ENCODE assay signal across 22 mouse cellular contexts in genomic region chr5:138268980-138269379, GRCm38 (mm10). TPM values are rescaled to one million over a fixed set of nuclear protein-coding genes. Genes with fewer than 3 reads are reported as not detected.
DNase-seq lines count a peak whose midpoint lies in the region; ATAC-seq and TF ChIP-seq lines count a peak whose summit lies in the region.
"Had no signal": no experiment of that assay in that cellular context is flagged by ENCODE, and none has a peak within 500 bp of the region (broad histone marks: within the 10 kb centered on the region; RNA-seq: fewer than 3 reads in every experiment).

No protein-coding gene starts in this region.

- peaks cover 12% of the 10 kb centered on the region for H3K4me1 ChIP-seq in liver, postnatal 0 days (ENCODE audit: insufficient read depth)
- peaks cover 5% of the 10 kb centered on the region for H3K4me1 ChIP-seq in liver, embryonic 11.5 days (replicated peaks; ENCODE audit: control insufficient read depth, insufficient read depth, low read length)
- H3K4me1 ChIP-seq in hindbrain, embryonic 13.5 days (replicated peaks), result peaks cover 41% of the 10 kb centered on the region

- H3K27me3 ChIP-seq in liver, postnatal 0 days (ENCODE audit: insufficient read depth, low read length), result peaks cover 23% of the 10 kb centered on the region; the same call in 1 of the 2 replicates
- H3K27me3 ChIP-seq in liver, embryonic 11.5 days (replicated peaks; ENCODE audit: control insufficient read depth, insufficient read depth, low read length), result peaks cover 32% of the 10 kb centered on the region
- H3K27me3 ChIP-seq in hindbrain, embryonic 13.5 days, result no peaks in the 10 kb centered on the region
- H3K27me3 ChIP-seq: embryonic facial prominence, embryonic 12.5 days; forebrain, embryonic 15.5 days had no signal

- no peak for TF ChIP-seq CTCF in liver, postnatal 0 days (IDR thresholded peaks at IDR 0.05; ENCODE audit: low read depth)

- no peak for ATAC-seq in liver, postnatal 0 days
- no peak for ATAC-seq in liver, embryonic 11.5 days (replicated peaks; ENCODE audit: low FRiP score)
- no peak for ATAC-seq in hindbrain, embryonic 13.5 days (ENCODE audit: low FRiP score)
- ATAC-seq: forebrain, embryonic 13.5 days; forebrain, embryonic 15.5 days had no signal

- no peaks in the 10 kb centered on the region for H3K9me3 ChIP-seq in liver, postnatal 0 days (ENCODE audit: low read length)
- no peaks in the 10 kb centered on the region for H3K9me3 ChIP-seq in liver, embryonic 11.5 days (ENCODE audit: control insufficient read depth, low read length)
- no peaks in the 10 kb centered on the region for H3K9me3 ChIP-seq in hindbrain, embryonic 13.5 days
- H3K9me3 ChIP-seq: embryonic facial prominence, embryonic 10.5 days; embryonic facial prominence, embryonic 12.5 days; forebrain, embryonic 13.5 days; forebrain, embryonic 15.5 days had no signal

- TF ChIP-seq EP300 in liver, postnatal 0 days (IDR thresholded peaks at IDR 0.05; ENCODE audit: low read depth), result no peak

- intact Hi-C loops in heart, postnatal 25 days (cut with DNase I), result no loop called here

- H3K27ac ChIP-seq in liver, postnatal 0 days (ENCODE audit: low read depth), result no peak overlapping the region
- no peak overlapping the region for H3K27ac ChIP-seq in liver, embryonic 11.5 days (ENCODE audit: low read depth, low read length)
- H3K27ac ChIP-seq in hindbrain, embryonic 13.5 days, result no peak overlapping the region
- H3K27ac ChIP-seq: embryonic facial prominence, embryonic 10.5 days; embryonic facial prominence, embryonic 12.5 days; forebrain, embryonic 13.5 days; forebrain, embryonic 15.5 days had no signal

- peaks cover 3% of the 10 kb centered on the region; the same call in 1 of the 2 replicates for H3K36me3 ChIP-seq in liver, postnatal 0 days (replicated peaks; ENCODE audit: insufficient read depth, low read length)
- no peaks in the 10 kb centered on the region for H3K36me3 ChIP-seq in liver, embryonic 11.5 days (ENCODE audit: control insufficient read depth, insufficient read depth, low read length)
- H3K36me3 ChIP-seq in hindbrain, embryonic 13.5 days, result peaks cover 21% of the 10 kb centered on the region

- H3K4me2 ChIP-seq in liver, postnatal 0 days (ENCODE audit: low read depth, low read length), result no peak overlapping the region
- H3K4me2 ChIP-seq in liver, embryonic 11.5 days, result no peak overlapping the region
- no peak overlapping the region for H3K4me2 ChIP-seq in hindbrain, embryonic 13.5 days
- H3K4me2 ChIP-seq: embryonic facial prominence, embryonic 12.5 days; forebrain, embryonic 13.5 days; forebrain, embryonic 15.5 days had no signal

- H3K4me3 ChIP-seq in liver, postnatal 0 days (ENCODE audit: low read depth, low read length), result no peak overlapping the region
- H3K4me3 ChIP-seq in liver, embryonic 11.5 days (ENCODE audit: low read depth, low read length), result no peak overlapping the region
- H3K4me3 ChIP-seq in hindbrain, embryonic 13.5 days, result no peak overlapping the region
- H3K4me3 ChIP-seq: embryonic facial prominence, embryonic 10.5 days; embryonic facial prominence, embryonic 12.5 days; forebrain, embryonic 13.5 days; forebrain, embryonic 15.5 days had no signal

- DNase-seq in heart, adult 11 months, result peak; percentile 12
- no peak for DNase-seq in heart, postnatal 25 days (ENCODE audit: low spot score)
- DNase-seq in liver, postnatal 0 days, result peak; percentile 0
- no peak for DNase-seq in liver, embryonic 11.5 days (ENCODE audit: low spot score)
- peak; percentile 32 for DNase-seq in telencephalon, adult 2 months (ENCODE audit: low read depth, low spot score)
- DNase-seq: adrenal gland, adult 2 months; adrenal gland, postnatal 10 days; adrenal gland, postnatal 25 days; cerebellum, adult 11-12 months; cerebellum, adult 2 months; cerebellum, adult 9-10 months; cerebellum, postnatal 10 days; cerebellum, postnatal 25 days had no signal

- WGBS in liver, postnatal 0 days (ENCODE audit: insufficient replicate concordance), result 68% methylated on average over 4 of the region's 4 CpGs
- 72% methylated on average over 4 of the region's 4 CpGs for WGBS in liver, embryonic 11.5 days
- 86% methylated on average over 4 of the region's 4 CpGs for WGBS in hindbrain, embryonic 13.5 days

- H3K9ac ChIP-seq in liver, postnatal 0 days (replicated peaks), result no peak overlapping the region
- no peak overlapping the region for H3K9ac ChIP-seq in liver, embryonic 11.5 days (ENCODE audit: low read depth, low read length)
- H3K9ac ChIP-seq in hindbrain, embryonic 13.5 days, result no peak overlapping the region
- H3K9ac ChIP-seq: embryonic facial prominence, embryonic 12.5 days; forebrain, embryonic 13.5 days; forebrain, embryonic 15.5 days had no signal

RNA-seq across cellular contexts. Expression of gene Gal3st4, which starts 3.7 kb away (rescaled TPM):
- under 1 TPM; 0.14 to 0.26 TPM for total RNA-seq in heart, postnatal 25 days (2021)
- 0.12 TPM in 1 of 2 replicates, not detected in the other for polyA plus RNA-seq in liver, postnatal 0 days (2015; fragmentation: Nextera tagmentation; extraction: Ambion mirVana)
- 0.60 and 0.96 TPM in 2 replicates for polyA plus RNA-seq in liver, embryonic 11.5 days (2014; fragmentation: Nextera tagmentation; extraction: Ambion mirVana)
- polyA plus RNA-seq in hindbrain, embryonic 13.5 days (2015; fragmentation: Nextera tagmentation; extraction: Ambion mirVana), result 3.3 and 4.2 TPM in 2 replicates
- total RNA-seq: adrenal gland, postnatal 25 days had no signal

RNA-seq across cellular contexts. Expression of gene BC037034, which starts 5.1 kb away (rescaled TPM):
- total RNA-seq in heart, postnatal 25 days (2021), result 1 to 10 TPM; 3.1 to 3.8 TPM
- polyA plus RNA-seq in liver, postnatal 0 days (2015; fragmentation: Nextera tagmentation; extraction: Ambion mirVana), result 2.3 and 2.4 TPM in 2 replicates
- 6.8 and 7.2 TPM in 2 replicates for polyA plus RNA-seq in liver, embryonic 11.5 days (2014; fragmentation: Nextera tagmentation; extraction: Ambion mirVana)
- polyA plus RNA-seq in hindbrain, embryonic 13.5 days (2015; fragmentation: Nextera tagmentation; extraction: Ambion mirVana), result 14.2 and 15.5 TPM in 2 replicates

RNA-seq across cellular contexts. Expression of gene Gm43720, which starts 10.8 kb away (rescaled TPM):
- total RNA-seq in heart, postnatal 25 days (2021), result not detected
- not detected in 2 replicates for polyA plus RNA-seq in liver, postnatal 0 days (2015; fragmentation: Nextera tagmentation; extraction: Ambion mirVana)
- 0.05 and 0.12 TPM in 2 replicates for polyA plus RNA-seq in liver, embryonic 11.5 days (2014; fragmentation: Nextera tagmentation; extraction: Ambion mirVana)
- polyA plus RNA-seq in hindbrain, embryonic 13.5 days (2015; fragmentation: Nextera tagmentation; extraction: Ambion mirVana), result 0.09 and 0.10 TPM in 2 replicates
- total RNA-seq: adrenal gland, adult 2 months; adrenal gland, postnatal 25 days; adrenal gland, postnatal 4 days; ES-E14; MEL had no signal
- polyA plus RNA-seq: adrenal gland, adult 2 months; C2C12 had no signal

RNA-seq across cellular contexts. Expression of gene Gpc2, which starts 10.8 kb away (rescaled TPM):
- under 1 TPM; 0.08 to 0.18 TPM for total RNA-seq in heart, postnatal 25 days (2021)
- polyA plus RNA-seq in liver, postnatal 0 days (2015; fragmentation: Nextera tagmentation; extraction: Ambion mirVana), result 0.21 and 0.44 TPM in 2 replicates
- polyA plus RNA-seq in liver, embryonic 11.5 days (2014; fragmentation: Nextera tagmentation; extraction: Ambion mirVana), result 1.9 and 2.7 TPM in 2 replicates
- 212 and 224 TPM in 2 replicates for polyA plus RNA-seq in hindbrain, embryonic 13.5 days (2015; fragmentation: Nextera tagmentation; extraction: Ambion mirVana)

RNA-seq across cellular contexts. Expression of gene Stag3, which starts 11.1 kb away (rescaled TPM):
- not detected for total RNA-seq in heart, postnatal 25 days (2021)
- polyA plus RNA-seq in liver, postnatal 0 days (2015; fragmentation: Nextera tagmentation; extraction: Ambion mirVana), result 0.41 and 0.44 TPM in 2 replicates
- polyA plus RNA-seq in liver, embryonic 11.5 days (2014; fragmentation: Nextera tagmentation; extraction: Ambion mirVana), result 7.1 and 8.1 TPM in 2 replicates
- 5.8 and 6.0 TPM in 2 replicates for polyA plus RNA-seq in hindbrain, embryonic 13.5 days (2015; fragmentation: Nextera tagmentation; extraction: Ambion mirVana)
- total RNA-seq: adrenal gland, postnatal 25 days; MEL had no signal
- polyA plus RNA-seq: adrenal gland, adult 2 months had no signal

Comparison
In these comparisons a context has a peak if more than half of its experiments do, and no peak if none do; other contexts are left out.
1. DNase-seq: peak in heart, adult 11 months (single experiment), liver, postnatal 0 days (single experiment) and telencephalon, adult 2 months (single experiment); none in heart, postnatal 25 days (single experiment) and liver, embryonic 11.5 days (single experiment).